Mouse (Mus musculus) stomach, postnatal 0 days (tissue): Measurements from ENCODE around the gene Agrp. TPM values are rescaled to one million over a fixed set of nuclear protein-coding genes. Genes with fewer than 3 reads are reported as not detected.

Experiments used
- ATAC-seq: fragments of 200-750 bp; cut with Nextera tagmentation; 2 replicates; pipeline ENCODE4 v1.8.0; 2017; ENCODE audit not compliant: low FRiP score, low TSS enrichment
- DNase-seq: peaks from one replicate; pipeline ENCODE4 v3.0.0-alpha.2; 2016; ENCODE audit warnings: low spot score
- H3K27ac ChIP-seq: fragments of 300-500 bp; sonication (generic); replicated peaks from 2 replicates; pipeline ENCODE4 v1.5.1; 2014; ENCODE audit warnings: mild to moderate bottlenecking, control low read depth
- H3K27me3 ChIP-seq: fragments of 300-500 bp; sonication (generic); 2 replicates; pipeline ENCODE4 v1.6.1; 2014; ENCODE audit warnings: low read length; ENCODE audit not compliant: control insufficient read depth, insufficient read depth
- H3K36me3 ChIP-seq: fragments of 300-500 bp; sonication (generic); 2 replicates; pipeline ENCODE4 v1.6.1; 2014; ENCODE audit warnings: low read length, mixed read lengths; ENCODE audit not compliant: control insufficient read depth, insufficient read depth
- H3K4me1 ChIP-seq: fragments of 300-500 bp; sonication (generic); replicated peaks from 2 replicates; pipeline ENCODE4 v1.6.1; 2014; ENCODE audit warnings: antibody characterized with exemption; ENCODE audit not compliant: control insufficient read depth, insufficient read depth
- H3K4me2 ChIP-seq: fragments of 300-500 bp; sonication (generic); replicated peaks from 2 replicates; pipeline ENCODE4 v1.6.1; 2014; ENCODE audit warnings: low read depth, mild to moderate bottlenecking, control low read depth, moderate library complexity
- H3K4me3 ChIP-seq: fragments of 300-500 bp; sonication (generic); 2 replicates; pipeline ENCODE4 v1.5.1; 2014; ENCODE audit warnings: low read depth, low read length, control low read depth
- H3K9ac ChIP-seq: fragments of 300-500 bp; sonication (generic); 2 replicates; pipeline ENCODE4 v1.6.1; 2014; ENCODE audit warnings: mild to moderate bottlenecking, low read length, control low read depth, mixed read lengths
- H3K9me3 ChIP-seq: fragments of 300-500 bp; sonication (generic); 2 replicates; pipeline ENCODE4 v1.6.1; 2016; ENCODE audit warnings: low read length; ENCODE audit not compliant: control insufficient read depth
- CTCF ChIP-seq: IDR thresholded peaks from 2 replicates; pipeline ENCODE4 v1.5.1; 2016; ENCODE audit warnings: antibody characterized with exemption, low read depth, mild to moderate bottlenecking, moderate library complexity
- EP300 ChIP-seq: optimal IDR thresholded peaks from 2 replicates; pipeline ENCODE3; 2016; ENCODE audit warnings: antibody characterized with exemption
- WGBS: fragments of 180-500 bp; shearing (Covaris S2); extraction: QIAGEN DNeasy Blood & Tissue Kit; methylation state at CpG from one replicate; pipeline ENCODE4 v1.1.7; 2014; 5-methylcytosine and 5-hydroxymethylcytosine counted together
- polyA plus RNA-seq: library from polyadenylated mRNA; unstranded; fragments of >200 nt; fragmentation: Nextera tagmentation; extraction: Ambion mirVana; gene quantifications from 2 replicates; pipeline ENCODE4 v1.2.1, GENCODE M21; 2015

Gene Agrp
- polyA plus RNA-seq, 1 experiment from 2014 or later = 0.45 TPM

GRCm38 (mm10) chr8:105609771-105610170 lies 27.4 kb downstream of the Agrp start:
- H3K4me1 ChIP-seq = 0 out of 2 replicates have a peak, but pooled peaks cover 4% of the 10 kb centered on the region
- no peaks in the 10 kb centered on the region for H3K27me3 ChIP-seq
- H3K27ac ChIP-seq = no peak overlapping the region
- no peak overlapping the region for H3K4me2 ChIP-seq
- WGBS = 65% methylated on average over 4 of the region's 4 CpGs
- ATAC-seq = no peak
- H3K9me3 ChIP-seq = no peaks in the 10 kb centered on the region
- TF ChIP-seq CTCF = no peak
- no peak for TF ChIP-seq EP300
- no peak overlapping the region for H3K9ac ChIP-seq
- H3K36me3 ChIP-seq = no peaks in the 10 kb centered on the region
- DNase-seq = no peak
- H3K4me3 ChIP-seq = no peak overlapping the region

DNA sequence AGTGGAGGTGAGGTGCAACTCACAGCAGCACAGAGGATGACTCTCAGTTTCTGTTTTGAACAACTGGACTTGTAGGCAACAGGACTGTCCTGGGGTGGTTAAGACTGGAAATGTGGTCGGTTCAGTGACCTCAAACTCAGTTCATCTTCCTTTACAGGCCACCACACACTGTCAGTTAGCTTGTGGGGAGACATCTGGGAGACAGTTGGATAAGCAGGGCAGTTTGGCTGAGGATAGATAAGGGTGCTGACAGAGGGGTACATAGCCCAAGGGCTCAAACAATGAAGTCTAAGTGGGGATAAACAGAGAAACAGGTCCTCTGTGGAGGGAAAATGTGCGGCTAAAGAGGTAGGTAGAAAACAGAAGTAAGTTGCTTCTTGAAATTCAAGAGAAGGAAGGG lies 27.8 kb downstream of the Agrp start:
- H3K4me2 ChIP-seq = no peak overlapping the region
- H3K27ac ChIP-seq = no peak overlapping the region
- no peaks in the 10 kb centered on the region for H3K36me3 ChIP-seq
- DNase-seq = no peak
- no peak overlapping the region for H3K9ac ChIP-seq
- TF ChIP-seq EP300 (no peak), CTCF (no peak)
- no peaks in the 10 kb centered on the region for H3K9me3 ChIP-seq
- WGBS = 67% methylated on average over 2 of the region's 2 CpGs
- no peak for ATAC-seq
- no peak overlapping the region for H3K4me3 ChIP-seq
- no peaks in the 10 kb centered on the region for H3K27me3 ChIP-seq
- H3K4me1 ChIP-seq = 0 out of 2 replicates have a peak, but pooled peaks cover 4% of the 10 kb centered on the region

DNA sequence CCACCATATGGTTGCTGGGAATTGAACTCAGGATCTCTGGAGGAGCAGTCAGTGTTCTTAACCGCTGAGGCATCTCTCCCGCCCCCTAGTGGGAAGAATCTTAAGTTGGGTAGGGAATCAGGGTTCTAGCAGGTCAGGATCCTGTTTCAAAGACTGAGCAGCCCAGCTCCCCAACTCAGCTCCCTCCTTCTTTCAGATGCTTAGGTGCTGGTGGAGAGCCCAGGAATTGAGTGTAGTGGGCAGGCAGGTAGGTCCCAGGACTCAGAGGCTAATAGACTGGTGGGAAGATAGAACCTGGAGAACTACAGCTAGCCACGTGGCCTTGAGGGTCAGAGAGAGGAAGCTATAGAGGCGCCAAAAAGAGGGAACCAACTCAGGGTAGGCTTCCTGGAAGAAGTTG lies 29.5 kb downstream of the Agrp start:
- WGBS = 42% methylated on average over 4 of the region's 4 CpGs
- H3K9ac ChIP-seq = no peak overlapping the region
- no peak overlapping the region for H3K27ac ChIP-seq
- H3K4me3 ChIP-seq = no peak overlapping the region
- no peaks in the 10 kb centered on the region for H3K4me1 ChIP-seq
- H3K9me3 ChIP-seq = no peaks in the 10 kb centered on the region
- no peak for DNase-seq
- no peak for ATAC-seq
- no peak for TF ChIP-seq EP300
- peak; percentile 69 for TF ChIP-seq CTCF
- no peak overlapping the region; the same call in 1 of the 2 replicates for H3K4me2 ChIP-seq
- no peaks in the 10 kb centered on the region for H3K36me3 ChIP-seq
- H3K27me3 ChIP-seq = no peaks in the 10 kb centered on the region

DNA sequence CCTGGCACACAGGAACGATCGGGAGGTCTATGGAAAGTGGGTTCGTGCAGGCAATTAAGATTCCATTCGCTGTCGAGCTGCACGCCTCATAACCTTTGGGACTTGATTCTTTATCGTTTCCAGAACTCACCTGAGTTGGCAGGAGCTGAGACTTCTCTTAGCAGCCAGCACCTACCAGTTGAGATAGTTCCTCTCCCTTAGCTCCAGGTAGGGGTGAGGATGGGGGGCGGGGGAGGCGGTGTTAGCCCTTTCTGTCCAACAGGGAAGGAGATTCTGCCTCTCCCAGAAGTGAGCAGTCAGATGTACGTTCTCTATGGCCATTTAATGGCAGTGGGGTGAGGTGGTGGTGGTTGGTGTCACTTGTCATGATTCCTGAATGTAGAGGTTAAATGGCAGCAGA lies 30.1 kb downstream of the Agrp start:
- 11% methylated on average over 10 of the region's 10 CpGs for WGBS
- Histone ChIP-seq H3K27me3 (no peaks in the 10 kb centered on the region), H3K4me1 (no peaks in the 10 kb centered on the region), H3K4me2 (peak overlapping the region; percentile 86), H3K27ac (peak overlapping the region; percentile 92), H3K4me3 (peak overlapping the region; percentile 77), H3K36me3 (no peaks in the 10 kb centered on the region), H3K9me3 (no peaks in the 10 kb centered on the region), H3K9ac (peak overlapping the region; percentile 87)
- no peak for TF ChIP-seq CTCF
- no peak for TF ChIP-seq EP300
- DNase-seq (no peak), ATAC-seq (no peak)

DNA sequence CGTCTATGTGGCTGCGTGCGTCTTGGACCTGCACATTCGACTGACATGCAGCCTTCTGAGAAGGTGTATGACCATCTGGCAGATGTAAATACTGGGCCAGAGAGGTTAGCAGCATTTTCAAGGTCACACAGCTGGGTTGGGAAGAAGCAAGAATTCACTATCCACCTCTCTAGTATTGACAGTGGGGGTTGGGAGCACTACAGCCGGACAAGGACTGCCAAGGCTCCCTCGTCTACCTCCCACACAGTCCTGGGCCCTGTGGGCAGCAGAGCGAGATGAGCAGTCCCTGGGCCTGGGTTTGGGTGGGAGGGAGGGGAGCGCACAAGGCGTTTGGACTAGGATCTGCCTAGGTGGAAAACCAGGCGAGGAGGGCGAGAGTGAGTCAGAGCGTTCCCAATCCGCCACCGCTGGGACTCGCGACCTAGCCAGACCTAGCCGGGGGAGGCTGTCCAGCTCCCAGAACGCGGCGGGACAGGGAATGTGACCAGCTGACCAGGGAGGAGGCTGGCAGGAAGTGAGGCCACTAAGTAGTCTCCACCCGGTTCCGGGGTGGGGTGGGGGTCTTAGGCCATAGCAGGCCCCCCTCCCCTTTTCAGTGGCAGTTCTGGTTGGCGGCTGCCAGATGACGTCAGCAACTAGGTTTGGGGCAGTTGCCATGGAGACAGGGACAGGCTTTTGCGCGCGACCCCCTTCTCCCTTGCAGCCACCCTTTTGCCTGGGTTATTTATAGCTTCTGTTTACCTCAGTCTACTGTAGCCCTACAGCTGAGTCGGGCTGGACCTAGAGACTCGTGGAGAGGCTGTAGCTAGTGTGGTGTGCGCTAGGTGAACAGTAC lies 30.8 kb downstream of the Agrp start:
- Histone ChIP-seq H3K9ac (peak overlapping the region; percentile 87), H3K4me2 (peak overlapping the region; percentile 86), H3K9me3 (no peaks in the 10 kb centered on the region), H3K4me3 (peak overlapping the region; percentile 77), H3K27me3 (no peaks in the 10 kb centered on the region), H3K27ac (peak overlapping the region; percentile 92), H3K4me1 (no peaks in the 10 kb centered on the region), H3K36me3 (no peaks in the 10 kb centered on the region)
- DNase-seq (peak; percentile 77), ATAC-seq (peak; percentile 78)
- TF ChIP-seq CTCF (no peak), EP300 (no peak)
- under 1% methylated on average over 30 of the region's 30 CpGs for WGBS

DNA sequence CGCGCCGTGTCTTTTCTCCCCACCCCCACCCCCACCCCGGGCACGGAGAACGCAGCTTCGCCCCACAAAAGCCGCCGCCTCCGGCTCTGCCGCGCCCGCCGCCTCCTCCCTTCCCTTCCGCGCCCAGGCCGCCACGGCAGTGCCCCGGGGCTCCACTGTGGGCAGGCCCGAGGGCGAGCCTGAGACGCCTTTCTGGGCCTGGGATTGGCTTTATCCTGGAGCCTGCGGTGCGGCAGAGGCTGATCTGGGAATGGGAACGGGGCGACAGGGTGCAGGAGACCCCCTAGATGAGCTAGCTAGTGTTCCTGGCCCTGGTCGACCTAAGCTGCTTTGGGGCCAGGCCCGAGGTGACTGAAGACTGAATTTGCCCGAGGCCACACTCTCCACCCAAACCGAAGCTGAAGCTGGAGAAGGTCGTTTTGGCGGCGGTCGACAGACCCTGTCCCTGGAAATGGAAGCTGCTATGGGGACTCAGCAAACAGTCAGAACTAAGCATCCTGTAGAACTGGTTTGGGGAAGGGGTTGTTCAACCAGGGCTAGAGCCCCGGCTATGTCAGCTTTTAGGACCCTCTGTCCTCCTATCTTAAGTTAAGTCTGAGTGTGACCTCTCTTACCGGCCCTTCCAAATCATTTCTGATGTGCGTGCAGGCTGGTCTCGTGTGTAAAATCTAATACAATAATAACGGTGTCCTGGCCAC lies 31.6 kb downstream of the Agrp start:
- Histone ChIP-seq H3K9ac (peak overlapping the region; percentile 87), H3K27ac (peak overlapping the region; percentile 92), H3K4me2 (peak overlapping the region; percentile 86), H3K4me1 (no peaks in the 10 kb centered on the region), H3K36me3 (no peaks in the 10 kb centered on the region), H3K9me3 (no peaks in the 10 kb centered on the region), H3K4me3 (peak overlapping the region; percentile 77), H3K27me3 (no peaks in the 10 kb centered on the region)
- no peak for TF ChIP-seq CTCF
- no peak for TF ChIP-seq EP300
- DNase-seq = peak; percentile 71
- ATAC-seq = peak; percentile 68
- under 1% methylated on average over 35 of the region's 39 CpGs for WGBS
